9 mouse cellular contexts compared by ENCODE assay signal in the genomic region with DNA sequence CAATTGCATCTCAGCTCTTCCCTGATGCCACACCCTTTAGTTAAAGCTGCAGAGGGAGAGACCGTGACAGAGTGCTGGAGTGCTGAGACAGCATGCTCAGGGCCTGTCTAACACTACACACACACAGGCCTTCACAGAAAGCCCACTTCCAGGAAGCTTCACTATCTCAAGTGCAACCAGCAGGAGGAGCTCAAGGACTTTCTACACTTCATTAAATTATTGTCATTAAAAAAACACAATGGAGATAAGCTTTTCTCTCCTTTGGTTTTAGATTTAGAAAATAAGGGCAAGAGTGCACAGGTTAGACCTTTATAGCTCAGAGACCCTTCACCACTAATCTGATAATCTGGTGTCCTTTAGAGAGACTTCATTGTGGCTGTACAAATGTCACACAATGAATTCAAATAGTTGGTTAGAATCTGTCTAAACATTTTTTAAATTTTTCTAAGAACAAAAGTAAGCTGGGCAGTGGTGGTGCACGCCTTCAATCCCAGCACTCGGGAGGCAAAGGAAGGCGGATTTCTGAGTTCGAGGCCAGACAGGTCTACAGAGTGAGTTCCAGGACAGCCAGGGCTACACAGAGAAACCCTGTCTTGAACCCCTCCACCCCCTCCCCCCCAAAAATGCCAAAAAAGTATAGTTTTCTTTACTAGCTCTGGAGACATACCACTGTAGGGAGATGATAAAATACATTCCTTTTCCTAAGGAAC. TPM values are rescaled to one million over a fixed set of nuclear protein-coding genes. Genes with fewer than 3 reads are reported as not detected.
DNase-seq lines count a peak whose midpoint lies in the region; ATAC-seq and TF ChIP-seq lines count a peak whose summit lies in the region.
"Had no signal": no experiment of that assay in that cellular context is flagged by ENCODE, and none has a peak within 500 bp of the region (broad histone marks: within the 10 kb centered on the region; RNA-seq: fewer than 3 reads in every experiment).

No protein-coding gene starts in this region.

- no peaks in the 10 kb centered on the region for H3K4me1 ChIP-seq in forebrain, embryonic 12.5 days
- H3K4me1 ChIP-seq in hindbrain, embryonic 16.5 days (ENCODE audit: control insufficient read depth, insufficient read depth, low read depth, low read length), result no peaks in the 10 kb centered on the region
- H3K4me1 ChIP-seq in liver, adult 2 months (ENCODE audit: control insufficient read depth, insufficient read depth, low read length), result no peaks in the 10 kb centered on the region
- H3K4me1 ChIP-seq: limb, embryonic 13.5 days had no signal

- no peak overlapping the region for H3K9ac ChIP-seq in forebrain, embryonic 12.5 days
- no peak overlapping the region for H3K9ac ChIP-seq in hindbrain, embryonic 16.5 days (ENCODE audit: low read depth, low read length)
- H3K9ac ChIP-seq in liver, adult 2 months (ENCODE audit: low read depth, low read length), result no peak overlapping the region
- H3K9ac ChIP-seq: limb, embryonic 13.5 days had no signal

- H3K27me3 ChIP-seq in forebrain, embryonic 12.5 days, result no peaks in the 10 kb centered on the region
- no peaks in the 10 kb centered on the region for H3K27me3 ChIP-seq in hindbrain, embryonic 16.5 days (replicated peaks; ENCODE audit: control insufficient read depth, insufficient read depth, low read length)
- no peaks in the 10 kb centered on the region for H3K27me3 ChIP-seq in liver, adult 2 months (ENCODE audit: control insufficient read depth, insufficient read depth, low read length)
- H3K27me3 ChIP-seq: limb, embryonic 13.5 days had no signal

- peak; percentile 19; the same call in 1 of the 2 replicates for TF ChIP-seq CTCF in liver, adult 2 months (IDR thresholded peaks at IDR 0.05; ENCODE audit: low read depth, low read length)

- TF ChIP-seq POLR2A in liver, adult 2 months (IDR thresholded peaks at IDR 0.05; ENCODE audit: extremely low read depth, insufficient read depth, low read length), result no peak

- 58% methylated on average over 5 of the region's 5 CpGs for WGBS in forebrain, embryonic 12.5 days
- 54% methylated on average over 5 of the region's 5 CpGs for WGBS in hindbrain, embryonic 16.5 days
- WGBS in liver, adult 2 months, result 85% methylated on average over 5 of the region's 5 CpGs

- no peaks in the 10 kb centered on the region for H3K79me2 ChIP-seq in liver, adult 2 months (ENCODE audit: control insufficient read depth, insufficient read depth, low read length)

- H3K4me3 ChIP-seq in forebrain, embryonic 12.5 days (replicated peaks), result no peak overlapping the region
- H3K4me3 ChIP-seq in hindbrain, embryonic 16.5 days (ENCODE audit: low read length), result no peak overlapping the region
- H3K4me3 ChIP-seq in liver, adult 2 months (ENCODE audit: insufficient read depth, low read depth, low read length), result no peak overlapping the region
- H3K4me3 ChIP-seq: limb, embryonic 13.5 days had no signal

- no peak overlapping the region for H3K27ac ChIP-seq in forebrain, embryonic 12.5 days
- no peak overlapping the region for H3K27ac ChIP-seq in hindbrain, embryonic 16.5 days (ENCODE audit: low read depth, low read length)
- no peak overlapping the region for H3K27ac ChIP-seq in liver, adult 2 months (replicated peaks; ENCODE audit: insufficient read depth, low read depth, low read length)
- H3K27ac ChIP-seq: limb, embryonic 13.5 days had no signal

- no peak overlapping the region for H3K4me2 ChIP-seq in forebrain, embryonic 12.5 days
- H3K4me2 ChIP-seq in hindbrain, embryonic 16.5 days (ENCODE audit: low read length), result no peak overlapping the region
- H3K4me2 ChIP-seq: limb, embryonic 13.5 days had no signal

- H3K9me3 ChIP-seq in forebrain, embryonic 12.5 days, result no peaks in the 10 kb centered on the region
- no peaks in the 10 kb centered on the region for H3K9me3 ChIP-seq in hindbrain, embryonic 16.5 days (ENCODE audit: control insufficient read depth, low read length)
- H3K9me3 ChIP-seq: limb, embryonic 13.5 days had no signal

- ATAC-seq in forebrain, embryonic 12.5 days (ENCODE audit: low FRiP score), result peak; percentile 72
- peak; percentile 82; the same call in 1 of the 2 replicates for ATAC-seq in hindbrain, embryonic 16.5 days

- DNase-seq in left cerebral cortex, adult 18-20 months (ENCODE audit: low spot score in 2 of 2), result peak; percentile 43 to 68
- no peak for DNase-seq in left cerebral cortex, adult 8-10 months (ENCODE audit: low spot score in 2 of 2)
- DNase-seq in WW6 (ENCODE audit: low read depth, low spot score), result peak; percentile 9
- no peak for DNase-seq in liver, adult 2 months (ENCODE audit: extremely low read depth, low read depth, low spot score)
- peak; percentile 83 for DNase-seq in naive thymus-derived CD4-positive, alpha-beta T cell, adult 2 months (ENCODE audit: low read depth)
- DNase-seq in thymus, postnatal 36 days, result peak; percentile 49 to 57

- H3K36me3 ChIP-seq in forebrain, embryonic 12.5 days (replicated peaks), result peaks cover 11% of the 10 kb centered on the region
- peaks cover 6% of the 10 kb centered on the region for H3K36me3 ChIP-seq in hindbrain, embryonic 16.5 days (ENCODE audit: control insufficient read depth, insufficient read depth, low read length)
- H3K36me3 ChIP-seq in liver, adult 2 months (ENCODE audit: control insufficient read depth, insufficient read depth, low read length), result peaks cover 37% of the 10 kb centered on the region

RNA-seq across cellular contexts. Expression of a gene that starts 9.4 kb away (rescaled TPM):
- total RNA-seq in left cerebral cortex, adult 18-20 months (2021), result 1 to 10 TPM; 5.4 to 6.7 TPM
- 1 to 10 TPM; 6.1 to 8.7 (median 7.3) TPM for total RNA-seq in left cerebral cortex, adult 8-10 months (2022)
- polyA plus RNA-seq in forebrain, embryonic 12.5 days (2016; fragmentation: Nextera tagmentation; extraction: Ambion mirVana), result 256 and 263 TPM in 2 replicates
- 67.0 and 76.0 TPM in 2 replicates for polyA plus RNA-seq in hindbrain, embryonic 16.5 days (2015; fragmentation: Nextera tagmentation; extraction: Ambion mirVana)
- total RNA-seq in liver, adult 2 months (2014; rRNA removed), result 7.1 and 16.3 TPM in 2 replicates
- 1.7 and 2.1 TPM in 2 replicates for polyA plus RNA-seq in liver, adult 2 months (2012; rRNA removed)

RNA-seq across cellular contexts. Expression of a gene that starts 40.8 kb away (rescaled TPM):
- 1 to 10 TPM; 1.2 to 1.3 TPM for total RNA-seq in left cerebral cortex, adult 18-20 months (2021)
- 1 to 10 TPM; 1.0 to 1.2 (median 1.1) TPM for total RNA-seq in left cerebral cortex, adult 8-10 months (2022)
- polyA plus RNA-seq in forebrain, embryonic 12.5 days (2016; fragmentation: Nextera tagmentation; extraction: Ambion mirVana), result 0.13 and 0.24 TPM in 2 replicates
- 0.46 and 1.0 TPM in 2 replicates for polyA plus RNA-seq in hindbrain, embryonic 16.5 days (2015; fragmentation: Nextera tagmentation; extraction: Ambion mirVana)
- total RNA-seq in liver, adult 2 months (2014; rRNA removed), result 0.07 TPM in 1 of 2 replicates, not detected in the other
- not detected in 2 replicates for polyA plus RNA-seq in liver, adult 2 months (2012; rRNA removed)

RNA-seq across cellular contexts. Expression of a gene that starts 48.3 kb away (rescaled TPM):
- 10 to 100 TPM; 52.3 to 56.0 TPM for total RNA-seq in left cerebral cortex, adult 18-20 months (2021)
- total RNA-seq in left cerebral cortex, adult 8-10 months (2022), result 10 to 100 TPM; 54.0 to 57.0 (median 55.8) TPM
- polyA plus RNA-seq in forebrain, embryonic 12.5 days (2016; fragmentation: Nextera tagmentation; extraction: Ambion mirVana), result 164 and 165 TPM in 2 replicates
- polyA plus RNA-seq in hindbrain, embryonic 16.5 days (2015; fragmentation: Nextera tagmentation; extraction: Ambion mirVana), result 140 and 141 TPM in 2 replicates
- 81.0 and 104 TPM in 2 replicates for total RNA-seq in liver, adult 2 months (2014; rRNA removed)
- 12.6 and 14.7 TPM in 2 replicates for polyA plus RNA-seq in liver, adult 2 months (2012; rRNA removed)

Comparison
In these comparisons a context has a peak if more than half of its experiments do, and no peak if none do; other contexts are left out.
1. DNase-seq: peak in left cerebral cortex, adult 18-20 months (2 of 2), WW6 (single experiment), naive thymus-derived CD4-positive, alpha-beta T cell, adult 2 months (single experiment) and thymus, postnatal 36 days (2 of 2); none in left cerebral cortex, adult 8-10 months (0 of 2) and liver, adult 2 months (single experiment).